In the genomic region with DNA sequence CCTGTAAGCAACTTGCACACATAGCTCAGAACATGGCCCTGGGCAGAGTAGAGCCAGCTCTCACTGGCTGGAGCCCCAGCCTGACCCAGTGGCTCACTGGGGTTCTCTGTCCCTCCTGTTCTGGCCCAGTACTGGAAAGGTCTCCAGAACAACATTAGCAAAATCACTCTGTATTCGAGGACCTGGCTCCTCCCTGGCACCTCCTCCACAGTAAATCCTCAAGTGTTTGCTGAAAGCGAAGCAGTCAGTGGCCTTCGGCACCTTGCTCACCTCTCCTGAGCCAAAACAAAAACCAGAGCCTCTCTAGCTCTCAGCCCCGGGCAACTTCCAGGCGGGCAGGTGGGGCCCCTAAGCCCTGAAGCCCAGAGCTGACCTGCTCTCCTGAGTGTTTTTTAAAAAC, we compare ENCODE assay signal across 10 mouse cellular contexts. TPM values are rescaled to one million over a fixed set of nuclear protein-coding genes. Genes with fewer than 3 reads are reported as not detected.
DNase-seq lines count a peak whose midpoint lies in the region; ATAC-seq and TF ChIP-seq lines count a peak whose summit lies in the region.
"Had no signal": no experiment of that assay in that cellular context is flagged by ENCODE, and none has a peak within 500 bp of the region (broad histone marks: within the 10 kb centered on the region; RNA-seq: fewer than 3 reads in every experiment).

No protein-coding gene starts in this region.

- H3K4me2 ChIP-seq in intestine, embryonic 14.5 days (ENCODE audit: low read length): peak overlapping the region; percentile 7
- no peak overlapping the region for H3K4me2 ChIP-seq in intestine, postnatal 0 days (replicated peaks; ENCODE audit: low read depth)
- H3K4me2 ChIP-seq in kidney, embryonic 14.5 days (replicated peaks; ENCODE audit: low read depth, low read length): peak overlapping the region; percentile 6; the same call in 1 of the 2 replicates

- no peak overlapping the region for H3K9ac ChIP-seq in intestine, embryonic 14.5 days (ENCODE audit: low read length)
- no peak overlapping the region for H3K9ac ChIP-seq in intestine, postnatal 0 days (ENCODE audit: low read depth, low read length)
- no peak overlapping the region for H3K9ac ChIP-seq in kidney, embryonic 14.5 days (ENCODE audit: low read depth, low read length)

- H3K36me3 ChIP-seq in intestine, embryonic 14.5 days (ENCODE audit: control insufficient read depth, insufficient read depth, low read length): no peaks in the 10 kb centered on the region
- H3K36me3 ChIP-seq in intestine, postnatal 0 days (ENCODE audit: control insufficient read depth, insufficient read depth): no peaks in the 10 kb centered on the region
- no peaks in the 10 kb centered on the region for H3K36me3 ChIP-seq in kidney, embryonic 14.5 days (ENCODE audit: control insufficient read depth, insufficient read depth, low read length)

- H3K9me3 ChIP-seq in intestine, embryonic 14.5 days (ENCODE audit: control insufficient read depth, low read length): no peaks in the 10 kb centered on the region
- H3K9me3 ChIP-seq in intestine, postnatal 0 days (ENCODE audit: control insufficient read depth): no peaks in the 10 kb centered on the region
- H3K9me3 ChIP-seq in kidney, embryonic 14.5 days (ENCODE audit: control insufficient read depth, low read length): peaks cover 4% of the 10 kb centered on the region; the same call in 1 of the 2 replicates

- peak; percentile 45 for DNase-seq in adrenal gland, adult 2 months
- DNase-seq in adrenal gland, adult 8-10 months: no peak
- DNase-seq in intestine, embryonic 14.5 days (ENCODE audit: low spot score): no peak
- DNase-seq in lung, postnatal 25 days (ENCODE audit: low spot score): peak; percentile 69
- no peak for DNase-seq in frontal cortex, postnatal 10 days (ENCODE audit: low spot score in 2 of 2)
- DNase-seq in cerebellum, postnatal 14 days: no peak
- DNase-seq: cerebellum, adult 9-11 months; gastrocnemius, adult 2 months had no signal

- peak overlapping the region; percentile 29; the same call in 1 of the 2 replicates for H3K27ac ChIP-seq in intestine, embryonic 14.5 days (ENCODE audit: low read depth)
- H3K27ac ChIP-seq in intestine, postnatal 0 days (ENCODE audit: low read depth, low read length): no peak overlapping the region
- peak overlapping the region; percentile 56 for H3K27ac ChIP-seq in kidney, embryonic 14.5 days (ENCODE audit: low read depth, low read length)
- H3K27ac ChIP-seq: gastrocnemius, adult 2 months had no signal

- H3K4me1 ChIP-seq in intestine, embryonic 14.5 days (replicated peaks; ENCODE audit: control insufficient read depth, insufficient read depth, low read length): peaks cover 42% of the 10 kb centered on the region
- no peaks in the 10 kb centered on the region for H3K4me1 ChIP-seq in intestine, postnatal 0 days (replicated peaks; ENCODE audit: control insufficient read depth, insufficient read depth, low read length)
- peaks cover 37% of the 10 kb centered on the region for H3K4me1 ChIP-seq in kidney, embryonic 14.5 days (ENCODE audit: control insufficient read depth, insufficient read depth, low read length)

- no peaks in the 10 kb centered on the region for H3K27me3 ChIP-seq in intestine, embryonic 14.5 days (replicated peaks; ENCODE audit: control insufficient read depth, insufficient read depth, low read length)
- no peaks in the 10 kb centered on the region for H3K27me3 ChIP-seq in intestine, postnatal 0 days (replicated peaks; ENCODE audit: control insufficient read depth, insufficient read depth, low read length)
- H3K27me3 ChIP-seq in kidney, embryonic 14.5 days (ENCODE audit: control insufficient read depth, insufficient read depth, low read length): no peaks in the 10 kb centered on the region

- WGBS in intestine, embryonic 14.5 days: 19% methylated on average over 5 of the region's 5 CpGs
- WGBS in intestine, postnatal 0 days: 24% methylated on average over 5 of the region's 5 CpGs
- WGBS in kidney, embryonic 14.5 days: 6% methylated on average over 5 of the region's 5 CpGs

- no peak for TF ChIP-seq CTCF in intestine, postnatal 0 days (IDR thresholded peaks at IDR 0.05; ENCODE audit: low read depth)

- H3K4me3 ChIP-seq in intestine, embryonic 14.5 days (ENCODE audit: low read depth, low read length): no peak overlapping the region
- H3K4me3 ChIP-seq in intestine, postnatal 0 days (ENCODE audit: low read depth, low read length): no peak overlapping the region
- H3K4me3 ChIP-seq in kidney, embryonic 14.5 days (ENCODE audit: low read length): no peak overlapping the region
- H3K4me3 ChIP-seq: gastrocnemius, adult 2 months had no signal

- no peak; the same call in 1 of the 2 replicates for ATAC-seq in intestine, embryonic 14.5 days (replicated peaks; ENCODE audit: low FRiP score, low TSS enrichment, low read depth)
- ATAC-seq in intestine, postnatal 0 days: no peak
- ATAC-seq in kidney, embryonic 14.5 days (ENCODE audit: low FRiP score, low TSS enrichment): 0 out of 2 replicates have a peak, but pooled peaks have one; percentile 18

RNA-seq across cellular contexts. Expression of gene Cgnl1, which starts 11.5 kb away (rescaled TPM):
- total RNA-seq in adrenal gland, adult 2 months (2021): 10 to 100 TPM; 91.4 to 99.0 TPM
- 9.6 and 10.4 TPM in 2 replicates for polyA plus RNA-seq in adrenal gland, adult 2 months (2012; rRNA removed)
- 100 to 1,000 TPM in 1 of 4 experiments, 10 to 100 TPM in 3; 90.0 to 142 (median 93.2) TPM for total RNA-seq in adrenal gland, adult 8-10 months (2022)
- 9.8 and 10.6 TPM in 2 replicates for polyA plus RNA-seq in intestine, embryonic 14.5 days (2014; fragmentation: Nextera tagmentation; extraction: Ambion mirVana)
- 4.0 and 4.3 TPM in 2 replicates for polyA plus RNA-seq in intestine, postnatal 0 days (2015; fragmentation: Nextera tagmentation; extraction: Ambion mirVana)
- 19.3 and 24.2 TPM in 2 replicates for polyA plus RNA-seq in kidney, embryonic 14.5 days (2014; fragmentation: Nextera tagmentation; extraction: Ambion mirVana)

Comparison
In these comparisons a context has a peak if more than half of its experiments do, and no peak if none do; other contexts are left out.
1. DNase-seq: peak in adrenal gland, adult 2 months (single experiment) and lung, postnatal 25 days (single experiment); none in adrenal gland, adult 8-10 months (single experiment), intestine, embryonic 14.5 days (single experiment), frontal cortex, postnatal 10 days (0 of 2) and cerebellum, postnatal 14 days (0 of 2).